Mouse (Mus musculus) cerebellum, adult 9-10 months (tissue): Measurements from ENCODE around the gene Slc27a5.

ENCODE experiments used
- DNase-seq: peaks from one replicate; pipeline ENCODE4 v3.0.0; 2022

Gene Slc27a5

GRCm38 (mm10) chr7:13023928-13024731, 26.1 kb upstream of the Slc27a5 start:
- peak; percentile 95 for DNase-seq

GRCm38 (mm10) chr7:13022773-13023535, 25.0 kb upstream of the Slc27a5 start:
- DNase-seq, result peak; percentile 69

- DNase-seq, result no peak
Measured at GRCm38 (mm10) chr7:13015217-13015616, 17.2 kb upstream of the Slc27a5 start.

GRCm38 (mm10) chr7:13014275-13014839, 16.4 kb upstream of the Slc27a5 start:
- DNase-seq, result no peak

GRCm38 (mm10) chr7:13013671-13014070, 15.7 kb upstream of the Slc27a5 start:
- DNase-seq, result no peak

GRCm38 (mm10) chr7:13010005-13010908, 12.3 kb upstream of the Slc27a5 start, which contains the start of gene Zbtb45:
Gene Zbtb45, minus strand, starts transcription at chr7:13010034.
- peak; percentile 53 for DNase-seq

GRCm38 (mm10) chr7:13009143-13010004, 11.4 kb upstream of the Slc27a5 start:
- peak; percentile 96 for DNase-seq

- no peak for DNase-seq
Measured at GRCm38 (mm10) chr7:13007341-13008092, 9.5 kb upstream of the Slc27a5 start.

- no peak for DNase-seq
Measured at GRCm38 (mm10) chr7:13006531-13006930, 8.5 kb upstream of the Slc27a5 start.

- DNase-seq, result no peak
Measured at GRCm38 (mm10) chr7:13006011-13006410, 8.0 kb upstream of the Slc27a5 start.

- no peak for DNase-seq
Measured at GRCm38 (mm10) chr7:13003380-13003779, 5.4 kb upstream of the Slc27a5 start.

- DNase-seq, result no peak
Measured at GRCm38 (mm10) chr7:13001584-13001983, 3.6 kb upstream of the Slc27a5 start.

- no peak for DNase-seq
Measured at GRCm38 (mm10) chr7:12998851-12999250, 859 bp upstream of the Slc27a5 start, which contains the start of gene Trim28. Gene Trim28, plus strand, starts transcription at chr7:12999114.

GRCm38 (mm10) chr7:12997230-12997629, 762 bp downstream of the Slc27a5 start:
- DNase-seq, result no peak

GRCm38 (mm10) chr7:12995862-12996261, 2.1 kb downstream of the Slc27a5 start:
- DNase-seq, result no peak

- DNase-seq, result no peak
Measured at GRCm38 (mm10) chr7:12993148-12993547, 4.8 kb downstream of the Slc27a5 start.

GRCm38 (mm10) chr7:12992222-12992621, 5.8 kb downstream of the Slc27a5 start:
- no peak for DNase-seq

GRCm38 (mm10) chr7:12987409-12988189, 10.4 kb downstream of the Slc27a5 start:
- DNase-seq, result no peak

- DNase-seq, result no peak
Measured at GRCm38 (mm10) chr7:12986906-12987305, 11.1 kb downstream of the Slc27a5 start.

GRCm38 (mm10) chr7:12985724-12986123, 12.3 kb downstream of the Slc27a5 start:
- no peak for DNase-seq
